In the genomic region with DNA sequence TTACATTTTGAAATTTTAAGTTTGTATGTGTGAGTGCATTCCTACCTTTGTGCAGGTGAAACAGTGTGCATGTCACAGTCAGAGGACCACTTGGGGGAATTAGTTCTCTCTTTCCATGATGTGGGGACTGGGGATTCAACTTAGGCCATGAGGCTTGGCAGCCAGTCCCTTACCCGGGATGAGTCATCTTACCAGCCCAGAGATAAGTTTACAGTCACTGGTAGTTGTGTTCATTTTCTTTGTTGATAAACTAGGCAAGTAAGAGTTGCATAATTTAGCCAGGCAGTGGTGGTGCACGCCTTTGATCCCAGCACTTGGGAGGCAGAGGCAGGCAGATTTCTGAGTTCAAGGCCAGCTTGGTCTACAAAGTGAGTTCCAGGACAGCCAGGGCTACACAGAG, we compare ENCODE assay signal across 28 mouse cellular contexts.
"Had no signal": no experiment of that assay in that cellular context is flagged by ENCODE, and none has a peak within 500 bp of the region (broad histone marks: within the 10 kb centered on the region; RNA-seq: fewer than 3 reads in every experiment).

No protein-coding gene starts in this region.

- H3K27ac ChIP-seq: gastrocnemius, adult 2 months; heart, adult 2 months; heart, embryonic 10.5 days; hindbrain, embryonic 10.5 days; hindbrain, embryonic 12.5 days; hindbrain, embryonic 14.5 days; intestine, embryonic 15.5 days; kidney, embryonic 15.5 days; kidney, postnatal 0 days; limb, embryonic 13.5 days; limb, embryonic 15.5 days; liver, embryonic 12.5 days; liver, embryonic 14.5 days had no signal

- H3K27me3 ChIP-seq: heart, embryonic 12.5 days; hindbrain, embryonic 12.5 days; intestine, embryonic 15.5 days; kidney, embryonic 15.5 days; limb, embryonic 13.5 days; limb, embryonic 15.5 days; liver, embryonic 12.5 days had no signal

- DNase-seq: gastrocnemius, adult 2 months; gastrocnemius, postnatal 10 days; gastrocnemius, postnatal 25 days; heart, adult 2 months; heart, postnatal 10 days; heart, postnatal 4 days; kidney, adult 18-20 months; kidney, adult 8-10 months; kidney, postnatal 14 days; kidney, postnatal 36 days; layer of hippocampus, adult 9-11 months; layer of hippocampus, postnatal 36 days; left cerebral cortex, postnatal 4 days had no signal

- H3K9ac ChIP-seq: heart, embryonic 12.5 days; hindbrain, embryonic 12.5 days; hindbrain, embryonic 14.5 days; intestine, embryonic 15.5 days; kidney, embryonic 15.5 days; limb, embryonic 13.5 days; limb, embryonic 15.5 days; liver, embryonic 12.5 days; liver, embryonic 14.5 days had no signal

- H3K9me3 ChIP-seq: heart, embryonic 10.5 days; heart, embryonic 12.5 days; hindbrain, embryonic 10.5 days; hindbrain, embryonic 12.5 days; intestine, embryonic 15.5 days; kidney, embryonic 15.5 days; limb, embryonic 13.5 days; limb, embryonic 15.5 days; liver, embryonic 12.5 days had no signal

- ATAC-seq: hindbrain, embryonic 16.5 days; inflammation-experienced regulatory T-cells, adult 6 months; intestine, embryonic 15.5 days; intestine, postnatal 0 days; liver, embryonic 12.5 days had no signal

- H3K4me2 ChIP-seq: heart, embryonic 12.5 days; hindbrain, embryonic 12.5 days; hindbrain, embryonic 14.5 days; intestine, embryonic 15.5 days; kidney, embryonic 15.5 days; limb, embryonic 13.5 days; limb, embryonic 15.5 days; liver, embryonic 12.5 days had no signal

- H3K4me3 ChIP-seq: gastrocnemius, adult 2 months; heart, adult 2 months; heart, embryonic 10.5 days; heart, embryonic 12.5 days; hindbrain, embryonic 10.5 days; hindbrain, embryonic 12.5 days; intestine, embryonic 15.5 days; kidney, embryonic 15.5 days; limb, embryonic 13.5 days; limb, embryonic 15.5 days; liver, embryonic 12.5 days had no signal
